Mouse (Mus musculus) erythroblast, embryonic 14.5 days (primary cell): ENCODE measurements around the gene Rnaseh2b.

Source experiments
- GATA1 ChIP-seq: IDR thresholded peaks from 2 replicates; pipeline ENCODE4 v1.6.1; 2012; ENCODE audit warnings: low read length, inconsistent platforms, mixed read lengths
- TAL1 ChIP-seq: IDR thresholded peaks from 3 replicates; pipeline ENCODE4 v1.6.1; 2012; ENCODE audit warnings: low read length, inconsistent platforms, mixed read lengths

- TF ChIP-seq GATA1 (no peak), TAL1 (no peak)
Measured at GRCm38 (mm10) chr14:62383786-62384299, 91.5 kb downstream of the Rnaseh2b start.
